In genomic region chr3:97824011-97824711, GRCm38 (mm10) we compare ENCODE assay signal across 8 mouse cellular contexts.
DNase-seq lines count a peak whose midpoint lies in the region; ATAC-seq and TF ChIP-seq lines count a peak whose summit lies in the region.

No protein-coding gene starts in this region.

- H3K27me3 ChIP-seq in hindbrain, embryonic 15.5 days = peaks cover 16% of the 10 kb centered on the region
- peaks cover 34% of the 10 kb centered on the region for H3K27me3 ChIP-seq in liver, embryonic 12.5 days (replicated peaks)

- H3K36me3 ChIP-seq in hindbrain, embryonic 15.5 days = no peaks in the 10 kb centered on the region
- H3K36me3 ChIP-seq in liver, embryonic 12.5 days = no peaks in the 10 kb centered on the region

- peak overlapping the region; percentile 60 for H3K4me2 ChIP-seq in hindbrain, embryonic 15.5 days
- H3K4me2 ChIP-seq in liver, embryonic 12.5 days = peak overlapping the region; percentile 60

- no peak for ATAC-seq in hindbrain, embryonic 15.5 days (ENCODE audit: low FRiP score, low read depth)
- ATAC-seq in liver, embryonic 12.5 days = peak; percentile 35; the same call in 1 of the 2 replicates

- no peak overlapping the region for H3K27ac ChIP-seq in left cerebral cortex, adult 2 months
- no peak overlapping the region for H3K27ac ChIP-seq in hindbrain, embryonic 15.5 days (replicated peaks)
- H3K27ac ChIP-seq in liver, embryonic 12.5 days = no peak overlapping the region

- no peak for DNase-seq in left cerebral cortex, adult 2 months (ENCODE audit: extremely low spot score in 1 of 2, low spot score in 2 of 2)
- DNase-seq in left cerebral cortex, postnatal 36 days (ENCODE audit: low spot score in 2 of 2) = no peak
- DNase-seq in gastrocnemius, adult 8-10 months (ENCODE audit: low spot score in 2 of 2) = peak; percentile 61 to 76
- peak; percentile 8 for DNase-seq in naive thymus-derived CD4-positive, alpha-beta T cell, adult 2 months (ENCODE audit: low read depth)
- no peak for DNase-seq in T-cell, adult 2 months (ENCODE audit: low spot score)
- DNase-seq in ovary, adult 18-20 months (ENCODE audit: low spot score) = no peak

- intact Hi-C loops in left cerebral cortex, adult 2 months (cut with DNase I) = no loop called here
- intact Hi-C loops in left cerebral cortex, postnatal 36 days (cut with DNase I) = no loop called here

- no peak overlapping the region for H3K9ac ChIP-seq in hindbrain, embryonic 15.5 days
- H3K9ac ChIP-seq in liver, embryonic 12.5 days = no peak overlapping the region

- peak overlapping the region; percentile 14; the same call in 1 of the 2 replicates for H3K4me3 ChIP-seq in left cerebral cortex, adult 2 months
- peak overlapping the region; percentile 30 for H3K4me3 ChIP-seq in hindbrain, embryonic 15.5 days
- H3K4me3 ChIP-seq in liver, embryonic 12.5 days = peak overlapping the region; percentile 45

- peaks cover 11% of the 10 kb centered on the region; the same call in 1 of the 2 replicates for H3K4me1 ChIP-seq in hindbrain, embryonic 15.5 days (replicated peaks)
- 0 out of 2 replicates have a peak, but pooled peaks cover 11% of the 10 kb centered on the region for H3K4me1 ChIP-seq in liver, embryonic 12.5 days

- no peak for TF ChIP-seq CTCF in left cerebral cortex, adult 2 months (IDR thresholded peaks at IDR 0.05)

- 5% methylated on average over 28 of the region's 29 CpGs for WGBS in hindbrain, embryonic 15.5 days
- WGBS in liver, embryonic 12.5 days (ENCODE audit: insufficient replicate concordance) = 5% methylated on average over 28 of the region's 29 CpGs

- H3K9me3 ChIP-seq in hindbrain, embryonic 15.5 days = no peaks in the 10 kb centered on the region
- no peaks in the 10 kb centered on the region for H3K9me3 ChIP-seq in liver, embryonic 12.5 days (replicated peaks)

Comparison
In these comparisons a context has a peak if more than half of its experiments do, and no peak if none do; other contexts are left out.
1. DNase-seq: peak in gastrocnemius, adult 8-10 months (2 of 2) and naive thymus-derived CD4-positive, alpha-beta T cell, adult 2 months (single experiment); none in left cerebral cortex, adult 2 months (0 of 2), left cerebral cortex, postnatal 36 days (0 of 2), T-cell, adult 2 months (single experiment) and ovary, adult 18-20 months (single experiment).
2. Peak in every context shown above with its lines, with median percentiles within 50 percentile points of each other: H3K4me3 ChIP-seq.